ENCODE assay signal across 13 mouse cellular contexts in the genomic region with DNA sequence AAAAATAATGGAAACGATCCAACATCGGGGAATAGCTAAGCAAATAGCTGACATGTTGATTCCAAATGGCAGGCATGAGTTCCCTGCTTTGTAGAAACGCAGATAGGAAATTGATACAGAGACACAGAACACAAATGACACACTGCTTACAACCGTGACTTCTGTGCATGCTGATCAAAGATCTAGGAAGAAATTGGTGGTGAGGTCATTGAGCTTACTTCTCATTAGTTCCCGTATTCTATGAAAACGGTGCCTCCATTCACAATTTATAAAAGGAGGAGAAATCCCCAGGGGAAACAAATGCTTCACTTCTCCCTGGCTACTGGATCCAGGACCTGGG. TPM values are rescaled to one million over a fixed set of nuclear protein-coding genes. Genes with fewer than 3 reads are reported as not detected.
DNase-seq lines count a peak whose midpoint lies in the region; ATAC-seq and TF ChIP-seq lines count a peak whose summit lies in the region.
"Had no signal": no experiment of that assay in that cellular context is flagged by ENCODE, and none has a peak within 500 bp of the region (broad histone marks: within the 10 kb centered on the region; RNA-seq: fewer than 3 reads in every experiment).

No protein-coding gene starts in this region.

- H3K36me3 ChIP-seq in heart, embryonic 12.5 days = no peaks in the 10 kb centered on the region
- no peaks in the 10 kb centered on the region for H3K36me3 ChIP-seq in neural tube, embryonic 12.5 days
- H3K36me3 ChIP-seq in hindbrain, postnatal 0 days (ENCODE audit: insufficient read depth, low read length) = no peaks in the 10 kb centered on the region
- H3K36me3 ChIP-seq: stomach, embryonic 15.5 days had no signal

- H3K4me2 ChIP-seq in heart, embryonic 12.5 days = peak overlapping the region; percentile 58
- H3K4me2 ChIP-seq in neural tube, embryonic 12.5 days (replicated peaks) = peak overlapping the region; percentile 29
- peak overlapping the region; percentile 48 for H3K4me2 ChIP-seq in hindbrain, postnatal 0 days (ENCODE audit: low read depth, low read length)

- TF ChIP-seq CTCF in hindbrain, postnatal 0 days (IDR thresholded peaks at IDR 0.05; ENCODE audit: low read depth) = no peak

- no peak for DNase-seq in heart, postnatal 4 days
- DNase-seq in neural tube, embryonic 10.5 days (ENCODE audit: extremely low spot score, low spot score) = no peak
- DNase-seq in hindbrain, postnatal 0 days (ENCODE audit: low spot score) = no peak
- no peak for DNase-seq in urinary bladder, postnatal 4 days (ENCODE audit: low spot score in 2 of 2)
- no peak for DNase-seq in T-cell, adult 2 months (ENCODE audit: low spot score)
- DNase-seq in left cerebral cortex, adult 8-10 months (ENCODE audit: low spot score in 2 of 2) = no peak
- DNase-seq: B cell, adult 2 months; kidney, adult 8-10 months had no signal

- ATAC-seq in heart, embryonic 12.5 days (ENCODE audit: insufficient number of reproducible peaks, low FRiP score) = no peak
- no peak for ATAC-seq in neural tube, embryonic 12.5 days (ENCODE audit: low FRiP score, low read depth)
- ATAC-seq in hindbrain, postnatal 0 days = no peak

- peak overlapping the region; percentile 24; the same call in 1 of the 2 replicates for H3K4me3 ChIP-seq in heart, embryonic 12.5 days
- H3K4me3 ChIP-seq in neural tube, embryonic 12.5 days = no peak overlapping the region
- no peak overlapping the region for H3K4me3 ChIP-seq in hindbrain, postnatal 0 days (ENCODE audit: low read length)
- H3K4me3 ChIP-seq: stomach, embryonic 15.5 days had no signal

- 0 out of 2 replicates have a peak overlapping the region, but pooled peaks have one; percentile 29 for H3K9ac ChIP-seq in heart, embryonic 12.5 days
- no peak overlapping the region for H3K9ac ChIP-seq in neural tube, embryonic 12.5 days
- 0 out of 2 replicates have a peak overlapping the region, but pooled peaks have one; percentile 22 for H3K9ac ChIP-seq in hindbrain, postnatal 0 days (replicated peaks; ENCODE audit: low read length)
- H3K9ac ChIP-seq: stomach, embryonic 15.5 days had no signal

- no peaks in the 10 kb centered on the region for H3K9me3 ChIP-seq in heart, embryonic 12.5 days (replicated peaks)
- no peaks in the 10 kb centered on the region for H3K9me3 ChIP-seq in neural tube, embryonic 12.5 days
- no peaks in the 10 kb centered on the region for H3K9me3 ChIP-seq in hindbrain, postnatal 0 days (ENCODE audit: low read length)
- H3K9me3 ChIP-seq: stomach, embryonic 15.5 days had no signal

- H3K27ac ChIP-seq in heart, embryonic 12.5 days (ENCODE audit: poor library complexity, severe bottlenecking) = no peak overlapping the region
- H3K27ac ChIP-seq in neural tube, embryonic 12.5 days = no peak overlapping the region
- H3K27ac ChIP-seq in hindbrain, postnatal 0 days = peak overlapping the region; percentile 83
- H3K27ac ChIP-seq: macrophage; stomach, embryonic 15.5 days had no signal

- WGBS in heart, embryonic 12.5 days = 56% methylated on average over 6 of the region's 6 CpGs
- 37% methylated on average over 6 of the region's 6 CpGs for WGBS in neural tube, embryonic 12.5 days
- WGBS in hindbrain, postnatal 0 days = 12% methylated on average over 6 of the region's 6 CpGs

- peaks cover 36% of the 10 kb centered on the region for H3K27me3 ChIP-seq in heart, embryonic 12.5 days (replicated peaks)
- H3K27me3 ChIP-seq in neural tube, embryonic 12.5 days (replicated peaks) = peaks cover 38% of the 10 kb centered on the region
- no peaks in the 10 kb centered on the region for H3K27me3 ChIP-seq in hindbrain, postnatal 0 days (ENCODE audit: insufficient read depth, low read length)

- H3K4me1 ChIP-seq in heart, embryonic 12.5 days (replicated peaks) = peaks cover 33% of the 10 kb centered on the region
- peaks cover 60% of the 10 kb centered on the region for H3K4me1 ChIP-seq in neural tube, embryonic 12.5 days
- peaks cover 58% of the 10 kb centered on the region for H3K4me1 ChIP-seq in hindbrain, postnatal 0 days (ENCODE audit: insufficient read depth, low read length)

RNA-seq across cellular contexts. Expression of gene Pipox, which starts 2.6 kb away (rescaled TPM):
- 2.3 and 3.1 TPM in 2 replicates for polyA plus RNA-seq in heart, embryonic 12.5 days (2016; fragmentation: Nextera tagmentation; extraction: Ambion mirVana)
- total RNA-seq in heart, postnatal 4 days (2021) = 1 to 10 TPM; 1.9 to 2.5 TPM
- polyA plus RNA-seq in neural tube, embryonic 12.5 days (2016; fragmentation: Nextera tagmentation; extraction: Ambion mirVana) = 2.7 and 4.7 TPM in 2 replicates
- 2.8 and 6.8 TPM in 2 replicates for total RNA-seq in hindbrain, postnatal 0 days (2014; rRNA removed)
- 4.4 and 4.6 TPM in 2 replicates for polyA plus RNA-seq in hindbrain, postnatal 0 days (2015; fragmentation: Nextera tagmentation; extraction: Ambion mirVana)
- 1 to 10 TPM; 2.8 to 4.9 (median 2.9) TPM for total RNA-seq in left cerebral cortex, adult 8-10 months (2022)
- total RNA-seq: common myeloid progenitor, adult 5-6 weeks had no signal
- polyA plus RNA-seq: macrophage had no signal

RNA-seq across cellular contexts. Expression of gene Sez6, which starts 34.1 kb away (rescaled TPM):
- 0.18 TPM in 1 of 2 replicates, not detected in the other for polyA plus RNA-seq in heart, embryonic 12.5 days (2016; fragmentation: Nextera tagmentation; extraction: Ambion mirVana)
- under 1 TPM; 0.14 to 0.19 TPM for total RNA-seq in heart, postnatal 4 days (2021)
- 48.5 and 51.4 TPM in 2 replicates for polyA plus RNA-seq in neural tube, embryonic 12.5 days (2016; fragmentation: Nextera tagmentation; extraction: Ambion mirVana)
- total RNA-seq in hindbrain, postnatal 0 days (2014; rRNA removed) = 175 and 177 TPM in 2 replicates
- polyA plus RNA-seq in hindbrain, postnatal 0 days (2015; fragmentation: Nextera tagmentation; extraction: Ambion mirVana) = 113 and 127 TPM in 2 replicates
- total RNA-seq in left cerebral cortex, adult 8-10 months (2022) = 100 to 1,000 TPM; 184 to 230 (median 207) TPM
- total RNA-seq: common myeloid progenitor, adult 5-6 weeks had no signal
- polyA plus RNA-seq: macrophage had no signal

Comparison
In these comparisons a context has a peak if more than half of its experiments do, and no peak if none do; other contexts are left out.
1. RNA of gene Sez6, which starts 34.1 kb away (total RNA-seq): 184 to 230 TPM in left cerebral cortex, adult 8-10 months and 175 to 177 TPM in hindbrain, postnatal 0 days; 0.14 to 0.19 TPM in heart, postnatal 4 days; every median in the first group is over 100 times any median in the second.
2. Peak in every context shown above with its lines, with median percentiles within 50 percentile points of each other: H3K4me2 ChIP-seq.